Mouse (Mus musculus) small intestine, adult 2 months (tissue): ENCODE data around the gene Hyal3.

Source experiments
- CTCF ChIP-seq: fragments of 200-500 bp; IDR thresholded peaks from 2 replicates; pipeline ENCODE4 v1.5.1; 2012; ENCODE audit warnings: low read depth, mild to moderate bottlenecking, control low read depth, inconsistent platforms, low read length, moderate library complexity, mixed read lengths; ENCODE audit not compliant: insufficient replicate concordance, insufficient read length; ENCODE audit errors: extremely low read depth
- POLR2A ChIP-seq: fragments of 200-500 bp; IDR thresholded peaks from 2 replicates; pipeline ENCODE4 v1.6.1; 2012; ENCODE audit warnings: low read depth, mild to moderate bottlenecking, control low read depth, inconsistent platforms, low read length, moderate library complexity

DNA sequence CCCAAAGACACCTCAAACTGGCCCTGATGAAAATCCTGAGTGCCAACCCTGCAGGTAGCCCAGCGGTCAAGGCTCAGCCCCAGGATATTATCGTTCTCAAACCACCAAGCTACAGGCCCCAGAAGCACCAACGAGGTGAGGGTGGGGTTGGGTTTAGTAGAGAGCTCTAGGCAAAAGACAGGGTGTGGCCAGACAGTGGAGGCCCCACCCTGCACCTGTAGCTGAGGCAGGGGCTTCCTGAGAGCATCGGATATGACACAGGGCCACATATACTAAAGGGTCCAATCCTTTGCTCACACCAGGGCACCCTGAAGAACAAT, 48.8 kb downstream of the Hyal3 start:
- no peak for TF ChIP-seq CTCF
- no peak for TF ChIP-seq POLR2A
